Mouse (Mus musculus) CD4-positive helper T cell, adult 2 months (primary cell): ENCODE measurements at regions not wholly inside any gene's neighbourhood (a gene's known extent, or its start where the extent isn't known, plus 50 kb on each side); places are given as distances from the start of the nearest gene placed in this dataset.
A peak's percentile ranks its signal among the peaks of the same experiment; 100 is the strongest.
"Not testable (repeated sequence)": the region's sequence is repeated elsewhere in the genome, so short reads cannot be mapped to it uniquely, and the experiment has no call there.

ENCODE experiments used
- DNase-seq: peaks from one replicate; pipeline ENCODE4 v3.0.0-alpha.2; 2012; ENCODE audit warnings: low read depth, missing footprints, low spot score

DNA sequence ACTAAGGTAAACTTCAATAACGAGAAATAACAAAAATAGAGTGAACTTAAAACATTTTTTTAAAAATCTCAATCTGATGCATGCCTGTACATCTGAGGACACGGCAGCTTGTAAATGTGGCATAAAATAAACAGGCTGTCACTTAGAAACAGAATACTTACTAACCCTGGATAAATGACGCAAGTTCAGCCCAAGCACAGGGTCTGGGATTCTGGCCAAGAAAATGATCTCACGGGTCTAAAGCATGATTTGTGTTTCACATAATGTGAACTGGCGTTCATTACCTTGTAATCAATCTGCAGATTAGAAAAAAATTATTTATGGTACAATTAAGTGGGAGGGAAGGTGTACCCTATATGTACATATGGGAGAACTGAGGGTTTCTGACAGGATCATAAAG is 512.1 kb upstream of the Vrk2 start:
- DNase-seq, result no peak

DNA sequence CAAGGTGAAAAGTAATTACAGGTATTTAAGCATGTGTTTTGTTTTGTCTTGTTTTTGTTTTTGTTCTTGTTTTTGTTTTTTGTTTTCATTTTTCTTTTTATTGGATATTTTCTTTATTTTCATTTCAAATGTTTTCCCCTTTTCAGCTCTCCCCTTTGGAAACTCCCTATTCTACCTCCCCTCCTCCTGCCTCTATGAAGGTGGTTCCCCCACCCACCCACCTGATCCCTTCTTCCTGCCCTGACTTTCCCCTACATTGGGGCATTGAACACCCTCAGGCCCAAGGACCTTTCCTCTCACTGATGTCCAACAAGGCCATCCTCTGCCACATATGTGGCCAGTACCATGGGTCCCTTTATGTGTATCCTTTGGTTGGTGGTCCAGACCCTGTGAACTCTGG is 509.1 kb upstream of the Vrk2 start:
- DNase-seq, result no peak

DNA sequence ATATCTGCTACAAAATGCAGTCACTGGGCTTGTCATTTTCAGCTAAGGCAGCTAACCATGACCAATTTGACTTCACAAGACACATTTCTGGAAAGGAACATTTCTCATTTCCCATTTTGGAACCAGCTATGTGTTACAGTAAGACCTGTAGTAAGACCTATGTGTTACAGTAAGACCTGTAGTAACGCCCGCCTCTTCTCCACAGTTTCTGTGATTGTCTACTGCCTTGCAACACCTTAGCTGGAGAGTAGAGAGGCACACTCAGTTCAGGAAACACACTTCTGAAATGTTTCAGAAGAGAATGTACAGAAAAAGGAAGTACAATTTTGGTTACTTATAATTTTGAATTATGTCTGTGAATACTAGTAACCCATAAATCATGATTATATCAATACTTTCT is 508.2 kb upstream of the Vrk2 start:
- DNase-seq, result no peak

DNA sequence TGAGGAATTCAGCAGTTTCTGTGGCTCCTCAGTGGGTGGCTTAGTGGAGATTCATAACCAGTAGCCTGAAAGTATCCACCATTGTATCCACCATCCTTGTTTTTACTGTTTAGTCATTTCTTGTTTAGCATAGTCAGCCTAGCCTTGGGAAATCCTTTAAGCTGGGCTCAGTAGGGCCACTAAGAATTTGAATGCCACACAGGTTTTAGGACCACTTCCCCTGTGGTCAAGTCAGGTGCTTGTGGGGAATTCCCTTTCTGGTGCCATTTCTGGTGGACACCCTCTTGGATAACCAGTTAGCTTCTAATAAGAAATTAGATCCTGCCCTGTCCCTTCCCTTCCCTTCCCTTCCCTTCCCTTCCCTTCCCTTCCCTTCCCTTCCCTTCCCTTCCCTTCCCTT is 502.8 kb upstream of the Vrk2 start:
- no peak for DNase-seq

DNA sequence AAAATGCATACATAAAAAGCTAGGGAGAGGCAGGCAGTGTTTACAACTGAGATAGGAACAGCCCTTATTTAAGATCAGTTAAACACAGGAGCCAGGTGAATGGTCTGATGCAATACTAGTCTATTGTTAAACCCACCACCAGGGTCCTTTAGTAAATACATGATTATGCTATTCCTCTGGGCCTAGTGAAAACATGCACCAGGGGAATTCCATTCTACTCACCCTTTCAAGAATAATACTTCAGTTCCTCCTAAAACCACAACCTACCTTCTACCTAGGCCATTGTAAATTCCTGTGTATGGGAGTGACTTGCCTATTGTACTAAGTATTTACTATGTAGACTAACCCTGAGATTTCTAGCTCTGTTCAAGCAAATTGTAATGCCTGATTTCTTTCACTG is 501.7 kb upstream of the Vrk2 start:
- not testable (repeated sequence) for DNase-seq

DNA sequence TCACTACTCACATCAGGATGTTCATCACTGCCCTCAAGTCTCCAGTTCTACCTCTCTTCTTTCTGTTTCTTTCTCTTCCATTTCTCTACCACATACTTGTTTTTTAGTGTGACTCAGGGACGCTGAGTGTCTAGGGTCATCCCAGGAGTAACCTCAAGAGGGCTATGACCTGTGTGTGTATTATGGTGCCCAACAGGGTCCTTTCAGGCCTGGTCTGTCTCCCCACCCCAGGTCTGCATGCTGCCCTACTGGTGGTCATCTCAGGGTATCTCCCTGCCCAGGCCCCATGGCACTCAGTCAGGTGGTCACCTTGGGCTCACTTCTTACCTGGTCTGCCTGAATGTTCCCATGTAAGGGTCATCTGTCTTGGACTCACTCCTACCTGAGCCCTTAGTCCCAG is 492.7 kb upstream of the Vrk2 start:
- no peak for DNase-seq

DNA sequence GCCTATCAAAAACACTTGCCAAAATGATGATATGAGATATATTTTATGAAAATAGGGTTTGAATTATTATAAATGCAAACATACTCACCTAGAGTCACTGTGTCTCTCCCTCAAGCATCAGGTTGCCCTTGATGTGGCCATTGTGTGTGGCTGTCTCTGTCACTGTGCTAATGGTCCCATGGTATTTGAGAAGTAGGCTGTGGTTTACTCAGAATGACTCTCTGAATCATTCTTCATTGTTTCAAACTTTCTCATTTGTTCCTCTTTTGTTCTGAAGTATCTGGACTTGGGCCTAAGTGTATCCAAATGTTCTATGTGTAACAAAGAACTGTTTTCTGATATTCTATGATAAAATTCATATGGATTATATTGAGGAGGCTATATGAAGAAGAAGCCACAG is 487.4 kb upstream of the Vrk2 start:
- no peak for DNase-seq

DNA sequence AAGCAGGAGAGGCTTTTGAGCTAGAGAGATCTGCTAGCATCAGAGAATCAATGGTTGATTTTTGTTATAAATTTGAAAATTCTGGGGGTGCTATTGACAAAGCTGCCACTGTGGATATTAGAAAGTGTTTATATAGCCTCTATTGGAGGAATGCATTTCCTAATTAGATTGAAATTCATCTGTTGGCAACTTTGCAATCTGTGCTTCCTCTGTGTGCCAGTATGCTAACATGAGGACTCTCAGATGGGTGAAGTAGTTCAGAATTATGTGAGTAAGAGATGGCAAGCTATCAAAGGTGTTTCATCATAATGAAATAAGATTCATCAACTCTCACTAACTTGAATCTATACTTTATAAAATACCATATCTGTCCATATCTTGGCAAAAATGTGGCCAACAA is 476.6 kb upstream of the Vrk2 start:
- no peak for DNase-seq

DNA sequence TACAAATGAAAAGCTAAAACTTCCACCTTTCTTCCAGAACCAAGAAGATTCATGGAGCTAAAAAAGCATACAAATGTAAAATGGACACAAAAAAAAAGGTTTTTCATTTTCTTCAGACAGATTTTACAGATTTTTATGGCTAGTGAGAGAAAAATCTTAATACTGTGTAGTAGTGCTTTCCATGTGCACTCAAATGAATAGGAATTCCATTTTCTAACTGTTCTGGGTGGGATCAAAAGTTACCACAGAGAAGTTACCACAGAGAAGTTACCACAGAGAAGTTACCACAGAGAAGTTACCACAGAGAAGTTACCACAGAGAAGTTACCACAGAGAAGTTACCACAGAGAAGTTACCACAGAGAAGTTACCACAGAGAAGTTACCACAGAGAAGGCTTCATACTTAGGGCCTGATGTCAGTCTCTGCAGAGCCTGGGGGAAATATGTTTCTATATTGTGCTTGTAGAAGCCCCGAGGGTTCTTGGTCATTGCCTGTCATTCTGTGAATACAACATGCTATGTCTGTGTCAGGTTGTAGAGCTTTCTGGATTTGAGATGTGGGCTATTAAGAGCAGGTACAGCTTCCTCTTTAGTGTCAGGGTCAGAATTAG is 433.5 kb upstream of the Vrk2 start:
- DNase-seq, result no peak

DNA sequence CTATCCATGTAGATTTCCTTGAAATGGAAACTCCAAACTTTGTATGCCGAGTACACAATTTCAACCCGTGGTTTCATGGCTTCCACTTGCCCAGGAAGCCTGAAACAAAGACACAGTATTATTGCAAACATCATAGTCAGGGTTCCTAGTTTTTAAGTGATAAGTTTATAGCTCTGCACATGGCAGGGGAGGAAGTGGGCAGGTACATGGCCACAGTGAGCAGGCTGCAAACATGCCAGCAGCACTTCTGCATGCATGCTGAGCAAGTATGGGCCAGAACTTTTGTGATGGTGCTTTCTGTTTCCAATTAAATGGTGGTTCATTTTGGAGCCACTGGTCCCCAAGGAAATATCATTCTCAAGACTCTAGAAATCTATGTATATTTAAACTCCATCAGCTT is 431.7 kb upstream of the Vrk2 start:
- no peak for DNase-seq

DNA sequence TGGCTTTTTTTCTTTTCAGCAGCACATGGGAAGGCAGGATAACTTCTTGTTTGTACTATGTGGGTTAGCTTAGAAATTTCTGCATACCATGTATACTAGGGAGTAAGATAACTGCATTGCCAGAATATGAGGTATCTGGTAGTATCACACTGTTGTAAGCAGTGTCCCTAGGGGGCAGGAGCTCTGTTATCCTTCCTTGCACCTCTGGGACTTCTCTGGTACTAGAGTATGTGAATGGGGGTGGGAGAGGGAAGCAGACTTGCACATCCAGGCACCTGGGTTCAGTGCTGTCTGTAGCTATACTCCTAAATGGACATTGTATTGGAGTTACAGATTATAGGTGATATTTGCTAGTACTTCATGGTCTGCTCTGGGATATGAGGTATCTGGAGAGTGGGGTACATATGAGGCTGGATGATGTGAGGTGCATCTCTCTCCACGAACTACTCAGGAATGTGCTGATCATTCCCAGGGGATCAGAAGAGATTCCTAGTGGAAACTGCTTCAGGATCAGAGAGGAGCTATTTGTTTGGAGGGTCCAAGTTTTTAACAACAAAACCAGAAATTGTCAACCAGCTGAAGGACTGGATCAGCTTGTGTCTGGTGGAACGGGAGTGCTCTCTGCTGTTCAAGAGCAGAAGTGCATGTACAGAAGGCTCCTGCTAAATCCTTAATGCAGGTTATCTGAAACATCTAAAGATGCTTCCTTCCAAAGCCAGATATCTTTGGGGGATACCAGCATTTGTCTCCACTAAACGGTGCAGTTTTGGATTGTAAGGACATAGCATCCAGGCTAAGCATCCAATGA is 402.7 kb upstream of the Vrk2 start:
- no peak for DNase-seq

DNA sequence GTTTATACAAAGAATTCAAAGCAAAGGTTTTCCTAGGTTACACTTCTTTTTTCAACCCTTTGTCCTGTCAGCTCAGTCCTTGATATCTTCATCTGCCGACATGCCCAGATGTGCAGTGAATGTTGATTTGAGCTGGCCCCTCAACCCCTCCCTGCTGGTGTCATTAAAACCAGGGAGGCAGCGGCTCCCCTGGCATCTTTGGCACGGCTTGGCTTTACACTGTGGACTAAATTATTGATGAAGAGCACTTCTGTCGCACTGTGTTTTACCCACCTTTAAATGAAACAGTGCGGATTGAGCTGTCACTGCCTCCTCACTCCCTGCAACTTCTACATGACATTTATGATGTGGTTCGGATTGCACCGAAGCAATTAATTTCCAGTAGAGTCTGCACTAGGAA is 387.4 kb upstream of the Vrk2 start:
- no peak for DNase-seq

DNA sequence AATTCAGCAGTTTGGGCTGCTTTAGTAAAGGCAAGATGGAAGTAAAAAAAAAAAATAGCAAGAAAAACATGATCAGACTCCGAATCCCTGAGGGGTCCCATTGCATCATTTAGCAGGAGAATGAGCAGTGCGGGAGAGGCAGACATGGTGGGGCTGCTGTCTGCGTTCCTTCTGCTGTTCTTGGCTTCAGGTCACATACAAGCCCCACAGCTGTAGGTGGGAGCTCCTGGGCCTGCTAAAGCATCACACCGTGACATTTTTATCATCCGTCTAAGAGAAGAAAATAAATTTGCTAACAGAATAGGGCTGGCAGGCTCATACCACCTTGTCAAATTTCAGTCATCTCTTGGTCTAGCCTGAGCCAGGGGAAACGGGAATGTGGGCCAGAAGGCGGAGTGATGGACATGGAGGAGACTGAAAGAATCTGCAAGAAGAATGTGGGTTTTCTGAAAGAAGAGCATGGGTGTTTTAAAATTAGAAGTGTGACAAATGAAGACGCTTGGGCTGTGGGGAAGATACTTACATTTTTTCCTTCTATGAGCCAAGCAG is 378.8 kb upstream of the Vrk2 start:
- DNase-seq, result no peak

DNA sequence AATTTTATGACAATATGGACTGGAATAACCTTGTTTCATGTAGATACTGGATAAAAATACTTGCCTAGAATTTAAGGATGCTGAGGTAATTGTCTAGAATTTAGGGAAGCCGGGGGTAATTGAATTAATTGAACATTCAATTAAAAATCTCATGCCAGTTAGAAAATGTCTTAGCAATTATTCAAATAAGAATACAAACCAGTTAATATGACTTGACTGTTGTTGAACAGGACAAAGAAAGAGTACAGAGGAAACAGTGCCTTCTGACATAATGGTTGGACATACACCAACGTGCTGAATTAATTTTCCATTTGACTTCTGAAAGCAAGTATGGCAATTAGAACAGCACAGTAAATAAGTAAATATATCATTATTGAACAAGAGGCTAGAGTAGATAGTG is 377.4 kb upstream of the Vrk2 start:
- DNase-seq, result no peak

DNA sequence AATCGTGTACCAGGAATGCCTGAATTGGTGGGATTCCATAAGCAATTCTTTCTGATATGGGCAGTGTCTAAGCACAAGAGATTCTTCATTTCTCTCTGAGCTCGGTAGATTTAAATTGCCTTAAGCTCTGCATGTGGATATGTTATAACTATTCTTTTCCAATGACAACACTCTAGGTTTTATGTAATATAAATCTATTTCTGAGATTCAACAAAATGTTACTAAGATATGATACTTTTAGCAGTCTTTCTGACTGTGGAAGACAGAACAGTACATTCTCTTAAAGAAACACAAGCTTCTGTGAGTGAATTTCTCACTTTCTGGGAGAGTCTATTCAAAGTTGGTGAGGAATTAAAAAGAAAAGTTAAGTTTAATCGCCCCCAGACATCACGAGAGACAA is 373.6 kb upstream of the Vrk2 start:
- DNase-seq, result no peak

DNA sequence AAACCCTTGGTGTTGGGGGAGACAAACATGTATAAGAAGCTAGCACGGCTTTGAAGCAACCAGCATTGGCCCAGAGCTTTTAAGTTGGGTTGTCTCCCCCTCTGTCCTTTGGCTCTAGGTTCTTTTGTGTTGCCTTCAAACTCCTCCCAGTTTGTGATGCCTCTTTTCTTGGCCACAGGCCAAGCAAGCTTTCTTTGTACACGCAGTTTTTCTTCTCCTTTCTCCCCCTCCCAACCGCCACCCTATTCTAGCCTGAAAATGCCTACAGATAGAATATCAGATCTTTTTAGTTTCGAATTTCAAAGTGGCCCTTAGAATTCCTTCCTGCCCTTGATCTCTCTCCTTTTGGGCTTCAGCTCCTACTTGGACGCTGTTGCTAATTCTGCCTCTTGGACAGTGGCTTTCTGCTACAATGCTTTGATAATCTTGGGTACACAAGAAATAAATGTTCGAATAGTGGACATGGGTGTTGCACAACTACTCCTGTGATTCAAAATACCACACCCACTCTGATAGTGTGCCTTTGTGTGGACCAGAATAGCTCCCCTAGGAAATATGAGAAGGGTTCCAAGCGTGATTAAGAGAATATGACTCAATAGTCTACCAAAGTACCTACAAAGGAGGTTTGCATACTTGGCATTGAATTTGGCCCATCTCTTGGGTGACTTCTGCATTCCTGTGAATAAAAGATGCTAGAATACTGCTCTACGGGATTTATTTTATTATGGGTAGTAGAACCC is 369.3 kb upstream of the Vrk2 start:
- DNase-seq, result no peak

DNA sequence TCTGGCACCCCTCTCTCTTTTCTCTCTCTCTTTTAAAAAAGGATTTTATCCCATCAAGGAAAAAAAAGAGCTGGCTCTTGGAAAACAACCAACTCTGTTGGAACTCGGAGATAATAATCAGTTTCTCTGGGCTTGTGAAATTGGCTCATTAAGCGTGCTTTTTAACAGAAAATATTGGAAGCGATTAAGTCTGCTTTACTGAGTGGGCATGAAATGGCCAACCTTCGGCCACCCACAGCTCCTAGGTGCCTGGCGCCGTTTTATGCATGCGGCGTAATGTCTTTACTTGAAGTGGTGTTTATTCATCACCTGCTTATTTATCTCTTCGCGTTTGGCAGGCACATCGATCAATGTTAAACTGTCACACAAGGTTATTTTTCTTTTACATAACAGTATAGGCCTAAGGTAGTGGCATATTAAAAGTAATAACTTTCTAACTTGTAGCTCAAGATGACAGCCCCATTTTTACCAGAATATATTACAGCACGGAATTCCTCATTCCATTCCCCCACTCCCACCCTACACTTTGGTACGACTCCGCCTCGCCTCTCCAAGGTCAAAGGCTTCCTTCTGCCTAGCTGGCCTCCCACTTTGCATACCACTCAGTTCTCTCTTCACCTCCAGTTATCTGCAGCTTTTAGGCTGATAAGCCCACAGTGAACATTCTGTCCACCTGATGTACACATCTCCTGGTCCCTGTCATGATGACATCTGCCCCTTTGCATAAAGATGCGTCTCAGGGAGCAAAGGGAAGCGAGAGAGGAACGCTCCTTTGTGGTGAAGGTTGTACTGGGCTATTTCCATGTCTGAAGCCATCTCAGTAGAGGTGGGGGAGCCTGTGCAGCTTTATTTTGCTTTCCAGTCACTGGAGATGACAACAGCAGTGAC is 368.5 kb upstream of the Vrk2 start:
- DNase-seq, result no peak

DNA sequence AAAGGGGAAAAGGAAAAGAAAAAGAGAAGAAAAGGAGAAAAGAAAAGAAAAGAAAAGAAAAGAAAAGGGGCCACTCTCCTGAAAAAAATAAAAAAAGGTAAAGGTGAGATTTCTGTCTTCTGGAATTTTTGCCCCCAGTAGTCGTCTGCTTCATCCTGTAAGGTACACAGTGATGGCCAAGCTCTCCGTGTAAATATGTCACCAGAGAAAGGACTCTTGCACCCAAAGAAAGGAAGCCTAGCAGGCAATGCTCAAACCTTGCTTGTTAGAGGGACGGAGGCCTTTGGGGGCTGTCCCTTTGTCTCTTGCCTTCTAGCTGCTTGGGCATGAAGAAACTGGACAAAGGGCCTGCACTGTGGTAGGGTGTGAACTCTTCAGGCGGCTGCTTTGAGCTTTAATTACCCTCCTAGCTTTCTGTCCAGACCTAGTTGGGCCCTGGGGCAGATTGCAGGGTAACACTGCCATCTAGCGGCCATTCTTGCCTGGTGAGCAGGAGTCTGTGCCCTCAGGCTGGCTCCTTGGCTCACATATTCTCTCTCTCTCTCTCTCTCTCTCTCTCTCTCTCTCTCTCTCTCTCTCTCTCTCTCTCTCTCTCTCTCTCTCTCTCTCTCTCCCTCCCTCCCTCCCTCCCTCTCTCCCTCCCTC is 367.7 kb upstream of the Vrk2 start:
- peak; percentile 35 for DNase-seq

DNA sequence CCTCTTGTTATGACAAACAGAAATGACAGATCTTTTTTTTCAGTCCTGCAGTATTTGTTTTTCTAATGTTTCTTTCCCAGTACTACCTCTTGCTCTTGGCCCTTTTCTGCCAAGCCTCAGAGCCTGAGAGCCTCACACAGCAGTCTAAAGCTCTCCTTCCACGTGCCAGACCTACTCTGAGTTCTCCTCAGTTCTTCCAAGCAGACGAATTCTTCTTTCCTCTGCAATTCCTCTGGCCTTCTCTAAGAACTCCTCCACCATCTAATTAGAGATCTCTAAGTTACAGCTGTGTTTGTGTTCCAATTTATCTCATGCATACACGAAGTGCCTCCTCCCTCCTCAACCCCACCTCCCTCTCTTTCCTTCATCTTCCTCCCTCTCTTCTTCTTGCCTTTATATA is 362.4 kb upstream of the Vrk2 start:
- no peak for DNase-seq

DNA sequence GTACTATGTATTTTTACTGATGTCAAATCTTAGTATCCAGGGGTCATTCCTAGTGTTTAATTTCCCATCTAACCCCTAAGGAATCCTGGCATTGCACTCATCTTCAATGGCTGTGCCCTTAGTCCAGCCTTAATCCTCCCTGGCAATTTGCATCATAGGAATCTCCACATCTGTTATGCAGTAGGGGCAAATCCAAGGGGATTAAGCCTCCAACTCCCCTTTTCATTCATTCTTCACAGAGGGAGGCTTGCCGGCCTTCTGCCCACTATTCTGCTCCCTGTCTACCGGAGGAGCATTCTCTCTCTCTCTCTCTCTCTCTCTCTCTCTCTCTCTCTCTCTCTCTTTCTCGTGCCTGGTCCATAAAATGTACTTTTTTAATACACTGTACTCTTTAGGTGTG is 338.0 kb upstream of the Vrk2 start:
- DNase-seq, result no peak

DNA sequence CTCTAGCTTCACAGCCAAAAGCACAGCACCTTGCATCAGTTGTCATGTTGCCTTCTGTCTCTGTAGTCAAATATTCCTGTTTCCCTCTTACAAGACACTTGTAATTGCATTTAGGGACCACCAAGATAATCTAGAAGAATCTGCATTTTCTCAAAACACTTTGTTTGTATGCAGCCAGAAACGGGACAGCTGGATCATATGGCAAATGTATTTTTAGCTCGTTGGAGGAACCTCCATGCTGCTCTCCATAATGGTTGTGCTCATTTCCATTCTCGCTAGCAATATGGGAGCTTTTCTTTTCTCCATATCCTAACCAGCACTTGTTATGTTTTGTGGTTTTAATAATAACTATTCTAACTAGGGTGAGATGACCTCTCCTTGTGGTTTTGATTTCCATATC is 313.3 kb upstream of the Vrk2 start:
- no peak for DNase-seq
